Mouse (Mus musculus): Measurements from ENCODE around the gene Lin54.

- no peak for TF ChIP-seq CTCF (conservative IDR thresholded peaks at IDR 0.05; ENCODE audit: insufficient read depth, insufficient read length, low read depth, low read length)
- no peak for TF ChIP-seq POLR2A (IDR thresholded peaks at IDR 0.05; ENCODE audit: low read depth, low read length)
Observed at GRCm38 (mm10) chr5:100438796-100439195, 61.6 kb downstream of the Lin54 start.
